Mouse (Mus musculus) small intestine, adult 2 months (tissue): ENCODE results near the gene Lama2. TPM values are rescaled to one million over a fixed set of nuclear protein-coding genes. Genes with fewer than 3 reads are reported as not detected.

Experiments used
- H3K27ac ChIP-seq: fragments of 200-500 bp; 2 replicates; pipeline ENCODE4 v1.5.1; 2012; ENCODE audit warnings: low read depth, low read length, control low read depth, inconsistent platforms; ENCODE audit not compliant: insufficient read depth
- H3K27me3 ChIP-seq: fragments of 200-500 bp; 2 replicates; pipeline ENCODE4 v1.6.1; 2012; ENCODE audit warnings: mild to moderate bottlenecking, moderate library complexity, low read length, inconsistent platforms; ENCODE audit not compliant: control insufficient read depth, insufficient read depth
- H3K36me3 ChIP-seq: fragments of 200-500 bp; 2 replicates; pipeline ENCODE4 v1.6.1; 2012; ENCODE audit warnings: mild to moderate bottlenecking, low read length, control low read depth, inconsistent platforms; ENCODE audit not compliant: control insufficient read depth, insufficient read depth
- H3K4me1 ChIP-seq: fragments of 200-500 bp; 2 replicates; pipeline ENCODE4 v1.6.1; 2012; ENCODE audit warnings: low read length, inconsistent platforms, mixed read lengths; ENCODE audit not compliant: control insufficient read depth, insufficient read depth, insufficient read length
- H3K4me3 ChIP-seq: fragments of 200-500 bp; 2 replicates; pipeline ENCODE4 v1.5.1; 2012; ENCODE audit warnings: low read depth, mild to moderate bottlenecking, control low read depth, inconsistent platforms, low read length, moderate library complexity
- CTCF ChIP-seq: fragments of 200-500 bp; IDR thresholded peaks from 2 replicates; pipeline ENCODE4 v1.5.1; 2012; ENCODE audit warnings: low read depth, mild to moderate bottlenecking, control low read depth, inconsistent platforms, low read length, moderate library complexity, mixed read lengths; ENCODE audit not compliant: insufficient replicate concordance, insufficient read length; ENCODE audit errors: extremely low read depth
- POLR2A ChIP-seq: fragments of 200-500 bp; IDR thresholded peaks from 2 replicates; pipeline ENCODE4 v1.6.1; 2012; ENCODE audit warnings: low read depth, mild to moderate bottlenecking, control low read depth, inconsistent platforms, low read length, moderate library complexity
- WGBS: fragments of 180-500 bp; shearing (Covaris S2); methylation state at CpG from one replicate; pipeline ENCODE4 v1.1.7; 2018; 5-methylcytosine and 5-hydroxymethylcytosine counted together
- polyA plus RNA-seq: library from polyadenylated mRNA; depleted of rRNA; stranded (reverse); fragments of >200 nt; gene quantifications from 2 replicates; pipeline ENCODE4 v1.2.3, GENCODE M21; 2012

Gene Lama2
- polyA plus RNA-seq, 1 experiment, result 1.7 TPM

- H3K27ac ChIP-seq, result no peak overlapping the region
- no peaks in the 10 kb centered on the region for H3K4me1 ChIP-seq
- TF ChIP-seq CTCF (no peak), POLR2A (no peak)
- H3K4me3 ChIP-seq, result no peak overlapping the region
- no peaks in the 10 kb centered on the region for H3K36me3 ChIP-seq
- no peaks in the 10 kb centered on the region for H3K27me3 ChIP-seq
- 70% methylated on average over 4 of the region's 4 CpGs for WGBS
Measured at GRCm38 (mm10) chr10:27384636-27385035, 234.9 kb downstream of the Lama2 start.

DNA sequence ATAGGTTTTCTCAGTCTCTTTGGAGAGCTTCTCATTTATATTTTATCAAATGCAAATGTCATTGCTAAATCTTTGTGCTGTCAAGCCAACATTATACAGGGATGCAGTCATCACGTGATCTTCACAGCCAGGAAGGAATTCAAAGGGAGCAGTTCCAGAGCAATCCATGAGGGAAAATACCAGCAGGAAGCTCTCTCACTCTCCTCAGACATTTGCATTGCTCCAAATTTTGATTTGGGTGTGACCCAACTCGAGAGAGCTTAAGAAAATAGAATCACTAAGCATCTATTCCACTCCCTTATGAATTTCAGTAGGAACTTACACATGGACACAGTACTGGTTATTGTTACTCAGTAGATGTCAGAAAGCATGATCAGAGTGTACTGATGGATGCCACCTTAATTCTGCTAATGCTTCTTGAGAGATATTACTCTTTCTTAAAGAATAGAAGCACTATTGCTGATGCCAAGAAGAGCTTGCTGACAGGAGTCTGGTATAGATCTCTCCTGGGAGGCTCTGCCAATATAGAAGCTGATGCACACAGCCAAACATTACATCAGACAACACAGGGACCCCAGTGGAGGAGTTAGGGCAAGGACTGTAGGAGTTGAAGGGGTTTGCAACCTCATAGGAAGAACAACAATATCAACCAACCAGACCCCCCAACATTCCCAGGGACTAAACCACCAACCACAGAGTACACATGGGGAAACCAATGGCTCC is 236.5 kb downstream of the Lama2 start:
- Histone ChIP-seq H3K4me3 (no peak overlapping the region), H3K4me1 (no peaks in the 10 kb centered on the region), H3K27ac (no peak overlapping the region), H3K36me3 (no peaks in the 10 kb centered on the region), H3K27me3 (no peaks in the 10 kb centered on the region)
- WGBS, result 36% methylated on average over 2 of the region's 2 CpGs
- TF ChIP-seq CTCF, result no peak
- TF ChIP-seq POLR2A, result no peak

DNA sequence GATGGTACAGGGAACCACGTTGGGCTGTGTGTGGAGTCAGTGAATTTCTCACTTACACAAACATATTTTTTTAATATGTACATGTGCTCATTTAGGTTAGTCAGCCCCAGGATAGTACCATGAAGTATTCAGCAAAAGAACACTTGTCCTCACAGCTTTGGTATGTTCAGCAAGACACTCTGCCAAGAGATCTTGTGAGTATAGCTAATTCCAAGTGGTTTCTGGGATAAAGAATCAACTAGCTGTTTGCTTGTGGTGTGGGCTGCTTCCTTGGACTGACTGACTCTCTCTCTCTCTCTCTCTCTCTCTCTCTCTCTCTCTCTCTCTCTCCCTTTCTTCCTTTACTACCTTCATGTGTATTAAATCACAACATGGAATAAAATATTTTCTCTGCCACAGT is 241.3 kb downstream of the Lama2 start:
- no peaks in the 10 kb centered on the region for H3K27me3 ChIP-seq
- H3K4me1 ChIP-seq, result no peaks in the 10 kb centered on the region
- no peak overlapping the region for H3K4me3 ChIP-seq
- H3K36me3 ChIP-seq, result no peaks in the 10 kb centered on the region
- no peak overlapping the region for H3K27ac ChIP-seq
- WGBS, result 12% methylated on average over 1 of the region's 1 CpGs
- TF ChIP-seq CTCF (no peak), POLR2A (no peak)

DNA sequence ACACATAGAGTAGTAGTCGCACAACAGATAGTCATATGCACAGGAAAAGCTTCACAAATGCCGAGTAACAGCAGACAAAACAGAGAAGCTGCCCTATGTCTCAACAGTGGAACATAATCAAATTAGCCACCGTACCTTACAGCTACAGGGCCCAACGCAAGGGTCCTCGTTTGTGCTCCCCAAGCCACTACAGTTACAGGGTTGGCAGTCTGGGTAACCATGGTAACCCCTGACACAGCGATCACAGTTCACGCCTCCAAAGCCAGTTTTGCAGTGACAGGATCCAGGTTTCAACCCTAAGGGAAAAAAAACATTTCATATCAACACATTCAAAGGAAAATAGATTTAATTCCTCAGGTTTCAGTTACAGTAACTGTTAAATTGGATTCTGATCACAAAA is 275.3 kb downstream of the Lama2 start:
- Histone ChIP-seq H3K36me3 (no peaks in the 10 kb centered on the region), H3K27me3 (no peaks in the 10 kb centered on the region), H3K27ac (no peak overlapping the region), H3K4me3 (no peak overlapping the region), H3K4me1 (no peaks in the 10 kb centered on the region)
- TF ChIP-seq CTCF (no peak), POLR2A (no peak)
- WGBS, result 66% methylated on average over 7 of the region's 7 CpGs

DNA sequence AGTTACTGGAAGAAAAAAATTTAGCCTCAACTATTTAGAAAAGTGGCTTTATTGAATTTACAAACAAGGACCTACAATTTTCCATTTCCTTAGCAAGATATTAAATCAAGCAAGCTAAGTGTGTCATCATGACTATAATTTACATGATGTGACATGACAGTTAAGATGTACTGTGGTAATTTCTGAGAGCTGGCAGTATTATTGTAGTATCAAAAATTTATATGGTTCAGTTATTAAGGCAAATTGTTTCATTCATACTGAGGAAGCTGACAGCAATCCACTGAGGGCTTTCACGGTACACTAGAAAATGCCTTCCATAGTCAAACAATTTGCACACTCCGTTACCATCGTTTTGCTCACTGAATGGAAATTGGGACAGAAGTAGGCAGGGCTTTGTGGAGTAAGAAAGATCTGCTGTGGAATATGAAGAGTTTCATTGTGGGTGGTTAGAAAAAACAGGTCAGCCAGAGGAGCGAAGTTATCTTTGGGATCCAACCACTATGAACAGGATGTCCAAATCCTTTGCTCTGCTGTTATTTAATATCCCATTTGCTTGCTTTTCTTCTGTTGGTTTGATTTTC is 297.1 kb downstream of the Lama2 start:
- Histone ChIP-seq H3K27ac (no peak overlapping the region), H3K36me3 (no peaks in the 10 kb centered on the region), H3K4me1 (no peaks in the 10 kb centered on the region), H3K27me3 (no peaks in the 10 kb centered on the region), H3K4me3 (no peak overlapping the region)
- TF ChIP-seq POLR2A (no peak), CTCF (no peak)
- WGBS, result 82% methylated on average over 4 of the region's 4 CpGs

- Histone ChIP-seq H3K4me3 (no peak overlapping the region), H3K27me3 (no peaks in the 10 kb centered on the region), H3K36me3 (no peaks in the 10 kb centered on the region), H3K27ac (no peak overlapping the region), H3K4me1 (no peaks in the 10 kb centered on the region)
- 59% methylated on average over 8 of the region's 8 CpGs for WGBS
- TF ChIP-seq POLR2A, result no peak
- TF ChIP-seq CTCF, result no peak
Measured at GRCm38 (mm10) chr10:27307444-27307843, 312.1 kb downstream of the Lama2 start.

GRCm38 (mm10) chr10:27305301-27305700 is 314.3 kb downstream of the Lama2 start:
- Histone ChIP-seq H3K4me3 (no peak overlapping the region), H3K27me3 (no peaks in the 10 kb centered on the region), H3K4me1 (no peaks in the 10 kb centered on the region), H3K36me3 (no peaks in the 10 kb centered on the region), H3K27ac (no peak overlapping the region)
- WGBS, result 60% methylated on average over 3 of the region's 3 CpGs
- TF ChIP-seq POLR2A (no peak), CTCF (no peak)
